Mouse (Mus musculus): Measurements from ENCODE around the gene Col5a1. TPM values are rescaled to one million over a fixed set of nuclear protein-coding genes. Genes with fewer than 3 reads are reported as not detected.

The Col5a1 gene
- polyA plus RNA-seq, 1 experiment: 37.9 TPM

DNA sequence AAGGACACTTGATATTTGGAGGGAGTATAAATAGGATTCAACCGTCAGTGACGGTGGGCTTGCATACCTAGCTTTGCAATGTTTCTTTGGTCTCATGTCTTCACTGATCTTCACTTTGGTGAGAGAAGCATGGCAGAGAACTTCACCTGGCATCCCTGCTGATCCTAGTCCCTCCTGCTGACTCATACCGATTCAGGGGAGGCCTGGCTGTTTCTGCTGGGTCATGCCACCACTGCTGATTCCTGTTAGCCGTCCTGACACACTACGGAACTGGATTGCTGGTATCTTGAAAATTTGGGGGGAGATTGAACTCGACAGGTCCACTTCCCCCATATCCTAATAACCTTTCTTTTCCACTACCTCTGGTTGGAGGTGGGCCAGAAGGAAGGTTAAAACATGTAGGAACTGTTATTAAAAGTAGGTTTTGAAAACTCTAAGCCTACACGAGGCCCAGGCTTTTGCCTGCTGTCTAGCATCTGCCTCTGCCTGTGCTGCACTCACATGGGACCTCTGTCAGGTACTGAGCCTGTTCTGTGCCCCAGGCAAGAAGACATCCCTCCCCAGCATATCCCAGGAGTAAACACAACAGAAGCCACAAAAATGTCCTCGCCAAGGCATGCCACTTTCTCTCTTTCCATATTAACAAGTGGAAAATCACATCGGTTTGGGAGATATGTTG, 158.8 kb downstream of the Col5a1 start:
- Histone ChIP-seq H3K36me3 (ENCODE audit: control insufficient read depth, insufficient read depth) (no peaks in the 10 kb centered on the region), H3K4me3 (ENCODE audit: insufficient read depth, poor library complexity, severe bottlenecking) (no peak overlapping the region), H3K79me3 (ENCODE audit: low read depth) (no peaks in the 10 kb centered on the region), H3K79me2 (ENCODE audit: control insufficient read depth, insufficient read depth) (no peaks in the 10 kb centered on the region), H3ac (ENCODE audit: control insufficient read depth, insufficient read length, low read depth) (no peak overlapping the region), H3K27me3 (ENCODE audit: control insufficient read depth, insufficient read depth, insufficient read length) (peaks cover 2% of the 10 kb centered on the region)
- TF ChIP-seq MYOG (IDR thresholded peaks at IDR 0.05; ENCODE audit: control insufficient read depth, extremely low read depth, insufficient read length) (no peak), MYOD1 (IDR thresholded peaks at IDR 0.05; ENCODE audit: control insufficient read depth, insufficient read length, low read depth) (no peak), USF1 (IDR thresholded peaks at IDR 0.05; ENCODE audit: low read depth) (no peak), CTCF (IDR thresholded peaks at IDR 0.05; ENCODE audit: control insufficient read depth, insufficient read depth, insufficient read length) (no peak), FOSL1 (IDR thresholded peaks at IDR 0.05; ENCODE audit: insufficient read depth, low read length, poor library complexity, severe bottlenecking) (no peak), MAX (IDR thresholded peaks at IDR 0.05) (no peak), CEBPB (IDR thresholded peaks at IDR 0.05; ENCODE audit: low read depth) (no peak)

DNA sequence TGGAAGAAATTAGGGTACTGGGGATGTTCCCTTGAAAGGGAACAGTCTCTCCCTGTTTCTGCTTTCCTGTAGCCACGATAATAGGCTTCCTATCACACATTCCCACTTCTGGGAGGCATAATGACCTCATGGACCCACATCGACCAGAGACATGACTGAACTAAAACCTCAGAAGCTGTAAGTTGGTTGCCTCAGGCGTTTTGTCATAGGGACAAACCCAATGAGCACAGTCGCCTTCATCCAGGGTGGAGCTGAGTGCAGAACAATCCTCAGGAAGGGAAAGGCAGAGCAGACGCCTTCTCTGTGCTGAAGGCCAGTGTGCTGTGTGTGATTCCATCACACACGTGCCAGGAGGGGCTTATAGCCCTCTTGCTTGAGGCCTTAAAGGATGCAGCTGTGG, 160.1 kb downstream of the Col5a1 start:
- Histone ChIP-seq H3K36me3 (ENCODE audit: control insufficient read depth, insufficient read depth) (no peaks in the 10 kb centered on the region), H3K4me3 (ENCODE audit: insufficient read depth, poor library complexity, severe bottlenecking) (no peak overlapping the region), H3K27me3 (ENCODE audit: control insufficient read depth, insufficient read depth, insufficient read length) (peaks cover 11% of the 10 kb centered on the region), H3ac (ENCODE audit: control insufficient read depth, insufficient read length, low read depth) (no peak overlapping the region), H3K79me2 (ENCODE audit: control insufficient read depth, insufficient read depth) (no peaks in the 10 kb centered on the region), H3K79me3 (ENCODE audit: low read depth) (no peaks in the 10 kb centered on the region)
- TF ChIP-seq FOSL1 (IDR thresholded peaks at IDR 0.05; ENCODE audit: insufficient read depth, low read length, poor library complexity, severe bottlenecking) (no peak), MAX (IDR thresholded peaks at IDR 0.05) (no peak), USF1 (IDR thresholded peaks at IDR 0.05; ENCODE audit: low read depth) (no peak), MYOD1 (IDR thresholded peaks at IDR 0.05; ENCODE audit: control insufficient read depth, insufficient read length, low read depth) (no peak), CEBPB (IDR thresholded peaks at IDR 0.05; ENCODE audit: low read depth) (no peak), CTCF (IDR thresholded peaks at IDR 0.05; ENCODE audit: control insufficient read depth, insufficient read depth, insufficient read length) (no peak)

DNA sequence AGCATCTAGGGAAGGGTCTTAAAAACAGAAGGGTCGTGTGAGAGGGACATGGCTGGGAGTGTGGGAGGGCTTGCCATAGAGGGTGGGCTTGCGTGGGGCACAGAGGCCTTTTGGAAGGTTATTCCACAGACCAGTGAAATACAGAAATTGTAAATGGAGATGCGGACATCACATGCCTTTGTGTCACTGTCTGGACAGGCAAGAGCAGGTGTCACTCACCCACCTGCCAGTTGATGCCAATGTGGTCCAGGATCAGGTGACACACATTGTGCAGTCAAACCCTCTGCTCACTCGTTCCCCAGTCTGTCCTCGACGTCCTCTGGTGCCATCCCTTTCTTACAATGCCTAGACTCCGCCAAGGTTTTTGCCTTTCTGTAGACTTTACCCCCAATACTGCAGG, 160.9 kb downstream of the Col5a1 start:
- Histone ChIP-seq H3K36me3 (ENCODE audit: control insufficient read depth, insufficient read depth) (no peaks in the 10 kb centered on the region), H3K27me3 (ENCODE audit: control insufficient read depth, insufficient read depth, insufficient read length) (peaks cover 13% of the 10 kb centered on the region), H3K4me3 (ENCODE audit: insufficient read depth, poor library complexity, severe bottlenecking) (no peak overlapping the region), H3K79me3 (ENCODE audit: low read depth) (no peaks in the 10 kb centered on the region), H3K79me2 (ENCODE audit: control insufficient read depth, insufficient read depth) (no peaks in the 10 kb centered on the region), H3ac (ENCODE audit: control insufficient read depth, insufficient read length, low read depth) (no peak overlapping the region)
- TF ChIP-seq CEBPB (IDR thresholded peaks at IDR 0.05; ENCODE audit: low read depth) (no peak), MYOD1 (IDR thresholded peaks at IDR 0.05; ENCODE audit: control insufficient read depth, insufficient read length, low read depth) (peak; percentile 51)

DNA sequence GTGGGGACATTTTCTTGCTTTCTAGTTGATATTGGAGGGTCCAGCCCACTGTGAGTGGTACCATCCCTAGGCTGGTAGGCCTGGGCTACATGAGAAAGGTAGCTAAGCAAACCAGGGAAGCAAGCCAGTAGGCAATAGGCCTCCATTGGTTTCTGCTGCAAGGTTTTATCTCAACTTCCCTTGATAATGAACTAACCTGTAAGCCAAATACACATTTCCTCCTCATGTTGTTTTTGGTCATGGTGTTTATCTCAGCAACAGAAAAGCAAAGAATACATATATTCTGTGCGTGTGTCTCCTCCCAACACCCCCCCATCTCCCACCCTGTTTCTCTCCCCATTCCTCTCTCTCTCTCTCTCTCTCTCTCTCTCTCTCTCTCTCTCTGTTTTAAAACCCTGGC, 173.7 kb downstream of the Col5a1 start:
- H3K36me3 ChIP-seq (ENCODE audit: control insufficient read depth, insufficient read depth): no peaks in the 10 kb centered on the region
- H3ac ChIP-seq (ENCODE audit: control insufficient read depth, insufficient read length, low read depth): no peak overlapping the region
- H3K4me3 ChIP-seq (ENCODE audit: insufficient read depth, poor library complexity, severe bottlenecking): no peak overlapping the region
- peaks cover 21% of the 10 kb centered on the region for H3K27me3 ChIP-seq (ENCODE audit: control insufficient read depth, insufficient read depth, insufficient read length)
- no peak for TF ChIP-seq FOSL1 (IDR thresholded peaks at IDR 0.05; ENCODE audit: insufficient read depth, low read length, poor library complexity, severe bottlenecking)
- TF ChIP-seq MYOD1 (IDR thresholded peaks at IDR 0.05; ENCODE audit: control insufficient read depth, insufficient read length, low read depth): no peak
- no peak for TF ChIP-seq CEBPB (IDR thresholded peaks at IDR 0.05; ENCODE audit: low read depth)
- H3K79me2 ChIP-seq (ENCODE audit: control insufficient read depth, insufficient read depth): no peaks in the 10 kb centered on the region
- H3K79me3 ChIP-seq (ENCODE audit: low read depth): no peaks in the 10 kb centered on the region

DNA sequence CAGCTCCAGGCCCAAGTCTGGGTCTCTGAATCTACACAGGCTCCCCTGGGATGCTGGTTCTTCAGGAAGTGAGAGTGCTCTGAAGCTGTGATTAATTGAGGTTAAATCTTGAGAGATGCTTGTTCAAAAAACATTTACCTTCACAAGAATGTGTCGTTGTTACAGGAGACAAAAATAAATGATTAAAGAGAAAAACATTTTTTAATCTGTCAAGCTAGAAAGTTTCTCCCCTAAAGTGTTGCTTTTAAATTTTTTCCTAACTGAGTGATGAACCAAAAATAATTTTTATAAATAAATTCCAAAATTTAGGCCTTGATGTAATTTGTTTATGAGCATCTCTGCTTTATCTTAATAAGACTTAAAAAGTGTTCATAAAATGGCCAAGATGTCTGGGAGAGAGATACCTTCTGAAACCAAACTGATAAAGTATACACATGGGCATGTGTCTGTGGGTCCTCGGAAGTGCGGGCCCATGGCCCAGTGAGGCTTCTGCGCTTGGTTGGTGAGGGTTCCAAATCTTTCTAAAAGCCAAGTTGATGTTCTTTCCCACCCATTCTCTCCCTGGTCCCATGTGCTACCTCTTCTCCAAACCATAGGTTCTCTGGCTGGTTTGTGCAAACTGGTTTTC, 177.6 kb downstream of the Col5a1 start:
- H3K27me3 ChIP-seq (ENCODE audit: control insufficient read depth, insufficient read depth, insufficient read length): peaks cover 37% of the 10 kb centered on the region
- no peak overlapping the region for H3K4me3 ChIP-seq (ENCODE audit: insufficient read depth, poor library complexity, severe bottlenecking)
- no peaks in the 10 kb centered on the region for H3K36me3 ChIP-seq (ENCODE audit: control insufficient read depth, insufficient read depth)
- TF ChIP-seq CEBPB (IDR thresholded peaks at IDR 0.05; ENCODE audit: low read depth) (no peak), MYOG (IDR thresholded peaks at IDR 0.05; ENCODE audit: control insufficient read depth, extremely low read depth, insufficient read length) (no peak), MAX (IDR thresholded peaks at IDR 0.05) (no peak)
- H3K79me2 ChIP-seq (ENCODE audit: control insufficient read depth, insufficient read depth): no peaks in the 10 kb centered on the region
- H3K79me3 ChIP-seq (ENCODE audit: low read depth): no peaks in the 10 kb centered on the region
- no peak overlapping the region for H3ac ChIP-seq (ENCODE audit: control insufficient read depth, insufficient read length, low read depth)

DNA sequence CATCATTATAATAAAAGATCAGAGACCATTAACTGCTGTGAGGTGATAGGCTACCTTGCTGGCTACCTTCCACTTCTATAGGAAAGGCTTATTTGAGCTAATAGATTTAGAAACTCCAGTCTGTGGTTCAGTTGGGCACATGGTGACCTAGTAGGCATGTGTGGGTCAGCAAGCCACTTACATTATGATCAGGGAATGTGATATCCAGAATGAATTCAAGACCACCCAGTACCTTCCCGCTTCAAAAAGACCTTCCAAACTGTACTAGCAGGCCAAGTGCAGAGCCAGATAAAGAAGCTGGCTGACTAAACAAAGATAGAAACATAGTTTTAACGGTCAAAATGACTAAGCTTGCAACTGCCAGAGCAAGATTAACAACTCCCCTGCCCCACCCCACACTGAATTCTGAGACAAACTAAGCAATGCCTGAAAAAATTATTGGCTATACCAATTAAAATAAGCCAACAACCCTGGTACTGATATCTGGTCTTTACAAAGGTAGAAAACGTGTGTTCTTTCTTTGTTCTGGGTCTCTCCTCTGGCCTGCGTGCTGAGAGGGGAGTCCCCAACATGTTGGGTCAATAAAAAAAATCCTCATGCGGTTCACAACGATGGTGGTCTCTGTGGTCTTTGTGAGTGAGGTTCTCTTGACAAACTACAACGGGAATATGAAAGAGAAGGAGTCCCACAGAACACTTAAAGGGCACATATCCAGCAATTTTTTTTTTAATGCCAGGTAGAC, 178.3 kb downstream of the Col5a1 start:
- peaks cover 40% of the 10 kb centered on the region for H3K27me3 ChIP-seq (ENCODE audit: control insufficient read depth, insufficient read depth, insufficient read length)
- no peak overlapping the region for H3K4me3 ChIP-seq (ENCODE audit: insufficient read depth, poor library complexity, severe bottlenecking)
- no peaks in the 10 kb centered on the region for H3K79me3 ChIP-seq (ENCODE audit: low read depth)
- no peak overlapping the region for H3ac ChIP-seq (ENCODE audit: control insufficient read depth, insufficient read length, low read depth)
- H3K36me3 ChIP-seq (ENCODE audit: control insufficient read depth, insufficient read depth): no peaks in the 10 kb centered on the region
- no peaks in the 10 kb centered on the region for H3K79me2 ChIP-seq (ENCODE audit: control insufficient read depth, insufficient read depth)
- TF ChIP-seq USF1 (IDR thresholded peaks at IDR 0.05; ENCODE audit: low read depth) (no peak), MAX (IDR thresholded peaks at IDR 0.05) (no peak), CEBPB (IDR thresholded peaks at IDR 0.05; ENCODE audit: low read depth) (no peak), MYOD1 (IDR thresholded peaks at IDR 0.05; ENCODE audit: control insufficient read depth, insufficient read length, low read depth) (no peak), FOSL1 (IDR thresholded peaks at IDR 0.05; ENCODE audit: insufficient read depth, low read length, poor library complexity, severe bottlenecking) (no peak), CTCF (IDR thresholded peaks at IDR 0.05; ENCODE audit: control insufficient read depth, insufficient read depth, insufficient read length) (no peak)

Data from C2C12 (cell line).